Mouse (Mus musculus): ENCODE measurements at regions not wholly inside any gene's neighbourhood (a gene's known extent, or its start where the extent isn't known, plus 50 kb on each side); places are given as distances from the start of the nearest gene placed in this dataset.

GRCm38 (mm10) chr8:10931266-10931665 lies 77.0 kb downstream of the Irs2 start:
- no peak overlapping the region for H3K4me3 ChIP-seq (ENCODE audit: low read length)
- H3K27ac ChIP-seq (ENCODE audit: low read length): no peak overlapping the region
- no peak overlapping the region for H3K4me2 ChIP-seq (ENCODE audit: low read depth, low read length)
- 82% methylated on average over 4 of the region's 4 CpGs for WGBS
- H3K4me1 ChIP-seq (ENCODE audit: control insufficient read depth, insufficient read depth, low read length): peaks cover 25% of the 10 kb centered on the region
- H3K36me3 ChIP-seq (ENCODE audit: control insufficient read depth, insufficient read depth): no peaks in the 10 kb centered on the region
- H3K27me3 ChIP-seq (ENCODE audit: control insufficient read depth, insufficient read depth, low read length): peaks cover 6% of the 10 kb centered on the region; the same call in 1 of the 2 replicates
- H3K9me3 ChIP-seq (replicated peaks; ENCODE audit: control insufficient read depth, low read length): no peaks in the 10 kb centered on the region
- no peak overlapping the region for H3K9ac ChIP-seq (ENCODE audit: low read length)
- ATAC-seq (replicated peaks; ENCODE audit: extremely low read depth, insufficient read depth, low FRiP score): no peak

- Histone ChIP-seq H3K4me3 (ENCODE audit: low read length) (no peak overlapping the region), H3K36me3 (ENCODE audit: control insufficient read depth, insufficient read depth) (no peaks in the 10 kb centered on the region), H3K27ac (ENCODE audit: low read length) (peak overlapping the region; percentile 52; the same call in 1 of the 2 replicates), H3K4me1 (ENCODE audit: control insufficient read depth, insufficient read depth, low read length) (peaks cover 48% of the 10 kb centered on the region), H3K4me2 (ENCODE audit: low read depth, low read length) (no peak overlapping the region), H3K27me3 (ENCODE audit: control insufficient read depth, insufficient read depth, low read length) (peaks cover 6% of the 10 kb centered on the region; the same call in 1 of the 2 replicates), H3K9me3 (replicated peaks; ENCODE audit: control insufficient read depth, low read length) (no peaks in the 10 kb centered on the region), H3K9ac (ENCODE audit: low read length) (no peak overlapping the region)
- WGBS: 73% methylated on average over 3 of the region's 3 CpGs
- ATAC-seq (replicated peaks; ENCODE audit: extremely low read depth, insufficient read depth, low FRiP score): no peak
Measured at GRCm38 (mm10) chr8:10928836-10929235, 79.4 kb downstream of the Irs2 start.

GRCm38 (mm10) chr8:10928342-10928794 lies 79.9 kb downstream of the Irs2 start:
- ATAC-seq (replicated peaks; ENCODE audit: extremely low read depth, insufficient read depth, low FRiP score): peak; percentile 32
- WGBS: 38% methylated on average over 17 of the region's 17 CpGs
- H3K4me1 ChIP-seq (ENCODE audit: control insufficient read depth, insufficient read depth, low read length): peaks cover 51% of the 10 kb centered on the region
- no peak overlapping the region; the same call in 1 of the 2 replicates for H3K27ac ChIP-seq (ENCODE audit: low read length)
- no peak overlapping the region for H3K9ac ChIP-seq (ENCODE audit: low read length)
- no peak overlapping the region for H3K4me2 ChIP-seq (ENCODE audit: low read depth, low read length)
- no peaks in the 10 kb centered on the region for H3K36me3 ChIP-seq (ENCODE audit: control insufficient read depth, insufficient read depth)
- peaks cover 6% of the 10 kb centered on the region; the same call in 1 of the 2 replicates for H3K27me3 ChIP-seq (ENCODE audit: control insufficient read depth, insufficient read depth, low read length)
- H3K9me3 ChIP-seq (replicated peaks; ENCODE audit: control insufficient read depth, low read length): no peaks in the 10 kb centered on the region
- H3K4me3 ChIP-seq (ENCODE audit: low read length): no peak overlapping the region

- Histone ChIP-seq H3K9ac (ENCODE audit: low read length) (no peak overlapping the region), H3K27ac (ENCODE audit: low read length) (no peak overlapping the region), H3K4me1 (ENCODE audit: control insufficient read depth, insufficient read depth, low read length) (peaks cover 53% of the 10 kb centered on the region), H3K4me2 (ENCODE audit: low read depth, low read length) (no peak overlapping the region), H3K27me3 (ENCODE audit: control insufficient read depth, insufficient read depth, low read length) (peaks cover 4% of the 10 kb centered on the region; the same call in 1 of the 2 replicates), H3K9me3 (replicated peaks; ENCODE audit: control insufficient read depth, low read length) (no peaks in the 10 kb centered on the region), H3K36me3 (ENCODE audit: control insufficient read depth, insufficient read depth) (no peaks in the 10 kb centered on the region), H3K4me3 (ENCODE audit: low read length) (no peak overlapping the region)
- ATAC-seq (replicated peaks; ENCODE audit: extremely low read depth, insufficient read depth, low FRiP score): no peak
- 69% methylated on average over 3 of the region's 3 CpGs for WGBS
Measured at GRCm38 (mm10) chr8:10927187-10927586, 81.1 kb downstream of the Irs2 start.

- peaks cover 59% of the 10 kb centered on the region for H3K4me1 ChIP-seq (ENCODE audit: control insufficient read depth, insufficient read depth, low read length)
- no peak for ATAC-seq (replicated peaks; ENCODE audit: extremely low read depth, insufficient read depth, low FRiP score)
- no peaks in the 10 kb centered on the region for H3K9me3 ChIP-seq (replicated peaks; ENCODE audit: control insufficient read depth, low read length)
- no peaks in the 10 kb centered on the region for H3K36me3 ChIP-seq (ENCODE audit: control insufficient read depth, insufficient read depth)
- peaks cover 4% of the 10 kb centered on the region; the same call in 1 of the 2 replicates for H3K27me3 ChIP-seq (ENCODE audit: control insufficient read depth, insufficient read depth, low read length)
- H3K4me2 ChIP-seq (ENCODE audit: low read depth, low read length): no peak overlapping the region
- H3K9ac ChIP-seq (ENCODE audit: low read length): no peak overlapping the region
- H3K4me3 ChIP-seq (ENCODE audit: low read length): no peak overlapping the region
- peak overlapping the region; percentile 10; the same call in 1 of the 2 replicates for H3K27ac ChIP-seq (ENCODE audit: low read length)
Measured at GRCm38 (mm10) chr8:10926518-10926915, 81.7 kb downstream of the Irs2 start.

GRCm38 (mm10) chr8:10925582-10926517 lies 82.4 kb downstream of the Irs2 start:
- H3K9ac ChIP-seq (ENCODE audit: low read length): peak overlapping the region; percentile 60

GRCm38 (mm10) chr8:10924526-10925199 lies 83.6 kb downstream of the Irs2 start:
- no peaks in the 10 kb centered on the region for H3K9me3 ChIP-seq (replicated peaks; ENCODE audit: control insufficient read depth, low read length)
- peak overlapping the region; percentile 86 for H3K27ac ChIP-seq (ENCODE audit: low read length)
- peak; percentile 10; the same call in 1 of the 2 replicates for ATAC-seq (replicated peaks; ENCODE audit: extremely low read depth, insufficient read depth, low FRiP score)
- H3K9ac ChIP-seq (ENCODE audit: low read length): peak overlapping the region; percentile 60
- H3K27me3 ChIP-seq (ENCODE audit: control insufficient read depth, insufficient read depth, low read length): peaks cover 5% of the 10 kb centered on the region; the same call in 1 of the 2 replicates
- WGBS: 3% methylated on average over 20 of the region's 20 CpGs
- peaks cover 59% of the 10 kb centered on the region for H3K4me1 ChIP-seq (ENCODE audit: control insufficient read depth, insufficient read depth, low read length)
- H3K4me2 ChIP-seq (ENCODE audit: low read depth, low read length): peak overlapping the region; percentile 57
- H3K36me3 ChIP-seq (ENCODE audit: control insufficient read depth, insufficient read depth): no peaks in the 10 kb centered on the region
- peak overlapping the region; percentile 23; the same call in 1 of the 2 replicates for H3K4me3 ChIP-seq (ENCODE audit: low read length)

More at GRCm38 (mm10) chr8:10925582-10926517, 82.4 kb downstream of the Irs2 start:
- Histone ChIP-seq H3K9me3 (replicated peaks; ENCODE audit: control insufficient read depth, low read length) (no peaks in the 10 kb centered on the region), H3K4me3 (ENCODE audit: low read length) (no peak overlapping the region), H3K36me3 (ENCODE audit: control insufficient read depth, insufficient read depth) (no peaks in the 10 kb centered on the region), H3K27ac (ENCODE audit: low read length) (peak overlapping the region; percentile 86), H3K4me2 (ENCODE audit: low read depth, low read length) (peak overlapping the region; percentile 57), H3K4me1 (ENCODE audit: control insufficient read depth, insufficient read depth, low read length) (peaks cover 57% of the 10 kb centered on the region), H3K27me3 (ENCODE audit: control insufficient read depth, insufficient read depth, low read length) (peaks cover 4% of the 10 kb centered on the region; the same call in 1 of the 2 replicates)
- ATAC-seq (replicated peaks; ENCODE audit: extremely low read depth, insufficient read depth, low FRiP score): no peak
- 26% methylated on average over 18 of the region's 18 CpGs for WGBS

- Histone ChIP-seq H3K4me3 (ENCODE audit: low read length) (no peak overlapping the region), H3K27ac (ENCODE audit: low read length) (peak overlapping the region; percentile 86), H3K9ac (ENCODE audit: low read length) (no peak overlapping the region; the same call in 1 of the 2 replicates), H3K36me3 (ENCODE audit: control insufficient read depth, insufficient read depth) (no peaks in the 10 kb centered on the region), H3K9me3 (replicated peaks; ENCODE audit: control insufficient read depth, low read length) (no peaks in the 10 kb centered on the region), H3K4me1 (ENCODE audit: control insufficient read depth, insufficient read depth, low read length) (peaks cover 59% of the 10 kb centered on the region), H3K27me3 (ENCODE audit: control insufficient read depth, insufficient read depth, low read length) (peaks cover 3% of the 10 kb centered on the region; the same call in 1 of the 2 replicates), H3K4me2 (ENCODE audit: low read depth, low read length) (peak overlapping the region; percentile 57)
- WGBS: 37% methylated on average over 3 of the region's 3 CpGs
- no peak for ATAC-seq (replicated peaks; ENCODE audit: extremely low read depth, insufficient read depth, low FRiP score)
Measured at GRCm38 (mm10) chr8:10924001-10924490, 84.2 kb downstream of the Irs2 start.

Measured in heart, embryonic 16.5 days (tissue).